Mouse (Mus musculus) stomach, embryonic 14.5 days (tissue): ENCODE results near the gene Drd3. TPM values are rescaled to one million over a fixed set of nuclear protein-coding genes. Genes with fewer than 3 reads are reported as not detected.

Experiments used
- ATAC-seq: fragments of 200-750 bp; cut with Nextera tagmentation; 2 replicates; pipeline ENCODE4 v1.8.0; 2017; ENCODE audit warnings: low read depth, moderate TSS enrichment; ENCODE audit not compliant: insufficient number of reproducible peaks, insufficient read depth, low FRiP score
- H3K27ac ChIP-seq: fragments of 300-500 bp; sonication (generic); 2 replicates; pipeline ENCODE4 v1.5.1; 2014; ENCODE audit warnings: mild to moderate bottlenecking, low read length, moderate library complexity, mixed read lengths
- H3K27me3 ChIP-seq: fragments of 300-500 bp; sonication (generic); 2 replicates; pipeline ENCODE4 v1.6.1; 2014; ENCODE audit warnings: low read length, control low read depth, mixed read lengths; ENCODE audit not compliant: control insufficient read depth, insufficient read depth
- H3K36me3 ChIP-seq: fragments of 300-500 bp; sonication (generic); 2 replicates; pipeline ENCODE4 v1.6.1; 2014; ENCODE audit warnings: mild to moderate bottlenecking, control low read depth, low read length, moderate library complexity, mixed read lengths; ENCODE audit not compliant: control insufficient read depth, insufficient read depth
- H3K4me1 ChIP-seq: fragments of 300-500 bp; sonication (generic); 2 replicates; pipeline ENCODE4 v1.6.1; 2014; ENCODE audit warnings: low read length, control low read depth, mixed read lengths; ENCODE audit not compliant: control insufficient read depth, insufficient read depth
- H3K4me2 ChIP-seq: fragments of 300-500 bp; sonication (generic); replicated peaks from 2 replicates; pipeline ENCODE4 v1.6.1; 2014; ENCODE audit warnings: low read depth, low read length, control low read depth
- H3K4me3 ChIP-seq: fragments of 300-500 bp; sonication (generic); 2 replicates; pipeline ENCODE4 v1.5.1; 2014; ENCODE audit warnings: low read depth, low read length, control low read depth
- H3K9ac ChIP-seq: fragments of 300-500 bp; sonication (generic); replicated peaks from 2 replicates; pipeline ENCODE4 v1.6.1; 2014; ENCODE audit warnings: low read depth, mild to moderate bottlenecking, control low read depth, low read length, moderate library complexity, mixed read lengths
- H3K9me3 ChIP-seq: fragments of 300-500 bp; sonication (generic); 2 replicates; pipeline ENCODE4 v1.6.1; 2016; ENCODE audit warnings: low read depth, low read length, control low read depth; ENCODE audit not compliant: control insufficient read depth
- WGBS: fragments of 180-500 bp; shearing (Covaris S2); extraction: QIAGEN DNeasy Blood & Tissue Kit; methylation state at CpG from one replicate; pipeline ENCODE4 v1.1.7; 2014; 5-methylcytosine and 5-hydroxymethylcytosine counted together
- polyA plus RNA-seq: library from polyadenylated mRNA; unstranded; fragments of >200 nt; fragmentation: Nextera tagmentation; extraction: Ambion mirVana; gene quantifications from 2 replicates; pipeline ENCODE4 v1.2.1, GENCODE M21; 2014

Drd3 gene
- polyA plus RNA-seq, 1 experiment from 2014 or later, result not detected

DNA sequence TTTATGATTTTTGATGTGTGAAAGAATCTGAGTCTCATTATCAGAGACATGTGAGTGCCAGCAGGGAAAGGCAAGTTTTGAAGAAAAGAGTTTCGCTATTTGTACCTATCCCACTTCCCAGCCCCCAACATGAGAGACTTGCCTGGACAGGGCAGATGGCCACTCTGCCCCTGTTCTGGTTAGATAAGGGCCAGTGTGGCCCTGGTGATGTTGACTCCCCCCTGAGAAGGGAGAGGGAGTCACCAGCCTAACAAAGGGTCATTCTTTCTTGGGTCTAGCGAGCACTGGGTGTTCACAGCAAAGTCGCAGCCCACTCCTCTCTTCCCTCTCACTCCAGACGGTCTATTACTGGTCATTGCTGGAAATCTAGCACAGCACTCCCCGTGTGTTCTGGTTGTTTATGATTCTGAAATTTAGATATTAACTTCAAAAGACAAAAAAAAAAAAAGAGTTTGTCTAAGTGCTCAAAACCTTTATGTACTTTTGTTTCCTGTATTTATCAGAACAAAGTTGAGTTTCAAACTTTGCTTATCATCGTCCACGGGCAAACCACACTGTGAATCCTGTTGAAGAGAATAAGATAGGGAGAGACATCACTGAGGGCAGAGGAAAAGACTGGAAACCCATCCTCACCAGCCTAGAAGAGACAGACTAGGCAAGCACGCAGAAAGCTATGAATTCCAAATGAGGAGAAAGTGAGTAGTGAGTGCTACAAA is 24.2 kb upstream of the Drd3 start:
- no peak overlapping the region for H3K4me3 ChIP-seq
- WGBS, result 77% methylated on average over 8 of the region's 8 CpGs
- no peak overlapping the region for H3K4me2 ChIP-seq

DNA sequence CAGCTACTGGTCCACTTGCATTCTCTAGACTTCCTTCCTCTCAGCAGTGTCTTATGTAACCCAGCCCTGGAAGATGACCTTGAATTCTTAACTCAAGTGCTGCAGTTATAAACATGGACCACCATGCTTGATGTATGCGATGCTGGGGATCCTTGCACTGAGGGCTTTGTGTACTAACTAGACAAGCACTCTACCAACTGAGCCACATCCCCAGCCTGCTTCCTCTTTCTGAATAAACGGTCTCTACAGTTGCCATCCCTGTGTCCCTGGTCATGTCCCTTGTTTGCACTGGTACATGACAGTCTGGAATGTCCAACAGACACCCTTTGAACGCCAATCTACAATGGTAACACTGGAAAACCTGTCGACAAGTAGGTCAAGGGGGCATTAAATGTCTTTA is 23.5 kb upstream of the Drd3 start:
- H3K9me3 ChIP-seq, result no peaks in the 10 kb centered on the region
- no peak for ATAC-seq
- no peak overlapping the region for H3K27ac ChIP-seq
- no peak overlapping the region for H3K9ac ChIP-seq
- H3K4me2 ChIP-seq, result no peak overlapping the region
- no peaks in the 10 kb centered on the region for H3K27me3 ChIP-seq
- H3K36me3 ChIP-seq, result no peaks in the 10 kb centered on the region
- no peaks in the 10 kb centered on the region for H3K4me1 ChIP-seq
- WGBS, result 73% methylated on average over 4 of the region's 4 CpGs
- H3K4me3 ChIP-seq, result no peak overlapping the region

More for the DNA sequence above, 24.2 kb upstream of the Drd3 start:
- ATAC-seq, result no peak
- Histone ChIP-seq H3K36me3 (no peaks in the 10 kb centered on the region), H3K9ac (no peak overlapping the region), H3K4me1 (no peaks in the 10 kb centered on the region), H3K27ac (no peak overlapping the region), H3K9me3 (no peaks in the 10 kb centered on the region), H3K27me3 (no peaks in the 10 kb centered on the region)

DNA sequence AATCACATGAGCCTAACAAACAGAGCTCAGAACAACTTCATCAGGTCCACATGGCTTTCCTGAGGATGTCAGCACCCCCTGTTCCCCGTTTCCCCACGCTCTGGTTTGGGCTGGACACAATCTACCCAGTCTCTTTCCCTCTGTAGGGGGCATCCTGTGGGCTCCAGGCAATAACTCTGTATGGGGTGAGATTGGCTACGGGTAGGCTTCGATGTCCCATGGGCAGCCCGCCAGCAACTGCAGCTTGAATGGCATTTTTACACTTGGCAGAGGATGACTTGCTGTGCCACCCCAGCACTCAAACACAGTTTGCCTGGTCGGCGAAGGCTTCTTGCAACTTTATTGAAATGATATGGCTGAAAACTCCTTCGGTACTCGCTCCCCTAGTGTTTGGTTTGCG is 21.3 kb upstream of the Drd3 start:
- Histone ChIP-seq H3K36me3 (no peaks in the 10 kb centered on the region), H3K4me2 (no peak overlapping the region), H3K4me3 (no peak overlapping the region), H3K9ac (no peak overlapping the region), H3K27ac (no peak overlapping the region), H3K9me3 (no peaks in the 10 kb centered on the region), H3K4me1 (no peaks in the 10 kb centered on the region), H3K27me3 (no peaks in the 10 kb centered on the region)
- no peak for ATAC-seq
- WGBS, result 92% methylated on average over 10 of the region's 10 CpGs

DNA sequence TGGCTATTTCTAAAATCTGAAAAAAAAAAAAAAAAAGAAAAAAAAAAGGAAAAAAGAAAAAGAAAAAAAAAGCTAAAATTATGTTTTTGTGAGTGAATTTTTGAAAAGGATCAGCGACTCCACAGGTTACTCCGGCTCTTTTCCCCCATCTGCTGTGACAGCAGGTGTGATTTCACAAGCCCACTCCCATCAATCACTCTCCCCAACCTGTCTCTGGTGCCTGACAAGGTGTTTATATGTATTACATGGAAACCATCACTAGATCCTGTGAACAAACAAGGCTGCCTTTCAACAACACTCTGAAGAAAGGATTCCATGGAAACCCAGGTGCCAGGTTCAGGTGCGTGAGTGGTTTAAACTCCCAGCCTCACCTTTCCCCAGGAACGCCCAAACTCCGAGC is 20.9 kb upstream of the Drd3 start:
- WGBS, result 82% methylated on average over 5 of the region's 5 CpGs
- Histone ChIP-seq H3K9me3 (no peaks in the 10 kb centered on the region), H3K27me3 (no peaks in the 10 kb centered on the region), H3K36me3 (no peaks in the 10 kb centered on the region), H3K9ac (no peak overlapping the region), H3K4me2 (no peak overlapping the region), H3K4me1 (no peaks in the 10 kb centered on the region), H3K27ac (no peak overlapping the region), H3K4me3 (no peak overlapping the region)
- ATAC-seq, result no peak

DNA sequence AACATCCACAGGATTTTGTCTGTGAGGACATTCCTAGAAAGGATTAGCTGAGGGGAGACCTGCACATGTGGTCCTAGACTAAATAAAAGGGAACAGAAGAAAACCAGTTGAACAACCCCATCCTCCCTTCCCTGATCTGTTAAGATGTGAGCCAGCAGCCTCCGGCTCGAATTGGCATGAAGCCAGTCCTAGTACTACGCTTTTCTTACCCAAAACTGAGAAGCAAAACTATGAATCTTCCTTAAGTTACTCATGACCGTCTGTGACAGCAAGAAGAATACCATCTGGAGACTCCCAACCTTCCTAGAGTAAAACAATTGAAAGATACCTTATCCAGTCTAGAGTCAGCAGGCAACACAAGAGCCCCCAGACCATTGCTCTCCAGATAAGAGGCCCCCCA is 15.9 kb upstream of the Drd3 start:
- Histone ChIP-seq H3K4me3 (no peak overlapping the region), H3K9me3 (no peaks in the 10 kb centered on the region), H3K9ac (no peak overlapping the region), H3K36me3 (no peaks in the 10 kb centered on the region), H3K4me2 (no peak overlapping the region), H3K27me3 (no peaks in the 10 kb centered on the region), H3K4me1 (no peaks in the 10 kb centered on the region), H3K27ac (no peak overlapping the region)
- ATAC-seq, result peak; percentile 63; the same call in 1 of the 2 replicates
- 36% methylated on average over 4 of the region's 4 CpGs for WGBS

DNA sequence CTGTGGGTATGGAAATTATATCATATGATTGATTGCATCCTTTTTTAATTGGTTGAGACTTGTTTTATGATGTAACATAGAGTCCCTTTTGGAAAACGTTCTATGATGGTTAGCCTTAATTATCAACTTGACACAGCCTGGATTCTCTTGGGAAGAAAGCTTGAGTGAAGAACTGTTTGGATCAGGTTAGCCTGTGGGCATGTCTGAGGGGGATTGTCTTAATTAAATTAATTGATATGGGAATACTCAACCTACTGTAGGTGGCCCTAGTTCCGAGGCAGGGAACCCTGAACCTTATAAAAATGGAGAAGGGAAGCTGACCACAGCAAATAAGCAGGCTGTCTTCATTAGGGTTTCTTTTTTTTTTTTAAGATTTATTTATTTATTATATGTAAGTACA is 12.9 kb upstream of the Drd3 start:
- H3K4me3 ChIP-seq, result no peak overlapping the region
- no peaks in the 10 kb centered on the region for H3K27me3 ChIP-seq
- no peaks in the 10 kb centered on the region for H3K4me1 ChIP-seq
- H3K9me3 ChIP-seq, result no peaks in the 10 kb centered on the region
- no peak for ATAC-seq
- no peaks in the 10 kb centered on the region for H3K36me3 ChIP-seq
- H3K4me2 ChIP-seq, result no peak overlapping the region
- 77% methylated on average over 2 of the region's 2 CpGs for WGBS
- no peak overlapping the region for H3K27ac ChIP-seq
- H3K9ac ChIP-seq, result no peak overlapping the region

DNA sequence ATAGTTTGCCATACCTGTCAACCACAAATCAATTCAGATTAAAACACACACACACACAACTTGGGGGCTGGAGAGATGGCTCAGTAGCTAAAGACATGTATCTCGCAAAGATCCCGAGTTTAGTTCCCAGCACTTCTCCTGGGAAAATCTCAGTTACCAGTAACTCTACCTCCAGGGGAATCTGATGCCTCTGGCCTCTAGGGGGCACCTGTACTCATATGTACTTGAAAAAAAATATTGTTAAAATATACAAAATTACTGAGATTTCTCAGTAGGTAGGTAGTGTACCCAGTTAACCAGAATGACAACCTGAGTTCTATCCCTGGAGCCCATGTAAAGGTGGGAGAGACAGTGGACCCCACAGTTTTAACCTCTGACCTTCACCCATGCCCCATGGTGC is 5.4 kb upstream of the Drd3 start:
- no peaks in the 10 kb centered on the region for H3K4me1 ChIP-seq
- no peak overlapping the region for H3K4me3 ChIP-seq
- H3K9me3 ChIP-seq, result no peaks in the 10 kb centered on the region
- H3K27ac ChIP-seq, result no peak overlapping the region
- H3K4me2 ChIP-seq, result no peak overlapping the region
- H3K27me3 ChIP-seq, result no peaks in the 10 kb centered on the region
- H3K9ac ChIP-seq, result no peak overlapping the region
- ATAC-seq, result no peak
- H3K36me3 ChIP-seq, result no peaks in the 10 kb centered on the region
- 81% methylated on average over 2 of the region's 2 CpGs for WGBS

DNA sequence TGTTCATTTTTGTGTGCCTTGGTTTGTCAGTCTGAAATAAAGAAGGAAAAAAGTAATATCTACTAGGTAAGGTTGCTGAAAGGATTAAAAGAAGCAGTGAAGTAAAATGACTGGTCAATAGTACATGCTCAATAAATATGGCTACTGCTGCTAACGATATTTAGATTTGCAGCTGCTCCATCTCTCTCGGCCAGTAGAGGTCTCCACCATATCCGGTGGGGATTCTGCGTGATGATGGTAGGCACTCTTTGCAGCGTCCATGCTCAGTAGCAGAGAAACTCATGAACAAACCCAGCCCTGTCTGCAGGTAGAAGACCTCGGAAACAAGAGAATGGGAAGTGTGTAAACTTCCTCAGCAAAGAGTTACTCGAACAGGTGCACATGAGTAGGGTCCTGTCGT is 926 bp upstream of the Drd3 start:
- no peaks in the 10 kb centered on the region for H3K9me3 ChIP-seq
- H3K36me3 ChIP-seq, result no peaks in the 10 kb centered on the region
- H3K4me3 ChIP-seq, result no peak overlapping the region
- H3K4me2 ChIP-seq, result no peak overlapping the region
- H3K9ac ChIP-seq, result no peak overlapping the region
- no peak for ATAC-seq
- H3K27ac ChIP-seq, result no peak overlapping the region
- H3K4me1 ChIP-seq, result no peaks in the 10 kb centered on the region
- WGBS, result 81% methylated on average over 8 of the region's 8 CpGs
- H3K27me3 ChIP-seq, result no peaks in the 10 kb centered on the region

DNA sequence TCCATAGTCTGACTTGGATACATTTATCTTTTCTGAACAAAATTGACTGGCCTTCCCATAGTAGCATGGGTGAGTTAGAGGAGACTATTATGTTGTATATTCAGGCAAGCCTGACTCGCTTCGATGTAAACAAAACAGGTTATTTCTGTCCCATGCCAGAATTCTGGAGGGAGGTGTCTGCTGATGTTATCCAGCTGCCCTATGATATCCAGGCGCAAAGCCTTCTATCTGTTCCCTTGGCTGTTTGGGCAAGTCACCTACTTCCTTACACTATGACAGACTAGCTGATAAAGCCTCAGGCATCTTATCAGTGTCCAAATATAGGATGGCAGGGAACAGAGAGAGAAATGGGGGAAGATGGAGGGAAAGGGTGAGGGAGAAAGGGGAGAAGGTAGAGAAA is 18.5 kb downstream of the Drd3 start:
- Histone ChIP-seq H3K36me3 (no peaks in the 10 kb centered on the region), H3K9ac (no peak overlapping the region), H3K27ac (no peak overlapping the region), H3K27me3 (no peaks in the 10 kb centered on the region), H3K9me3 (no peaks in the 10 kb centered on the region), H3K4me3 (no peak overlapping the region), H3K4me2 (no peak overlapping the region), H3K4me1 (no peaks in the 10 kb centered on the region)
- WGBS, result 60% methylated on average over 3 of the region's 3 CpGs
- ATAC-seq, result no peak
